Mouse (Mus musculus) gastrocnemius, adult 8-10 months (tissue): Measurements from ENCODE around the gene Triml1. TPM values are rescaled to one million over a fixed set of nuclear protein-coding genes. Genes with fewer than 3 reads are reported as not detected.

Source experiments
- DNase-seq, 2 experiments: peaks; one replicate each; pipeline ENCODE4 v3.0.0; 2022; ENCODE audit warnings: low spot score in 2 of 2
- total RNA-seq, 4 experiments: library from RNA; stranded (reverse); gene quantifications; 2 replicates each; pipeline ENCODE4 v1.2.4; 2022

Triml1 gene
- total RNA-seq, result not detected

GRCm38 (mm10) chr8:43141386-43141785 lies at the start of gene Triml1:
Gene Triml1, minus strand, starts transcription at chr8:43141486.
- no peak for DNase-seq

GRCm38 (mm10) chr8:43182281-43182680 lies 41.0 kb upstream of the Triml1 start:
- DNase-seq, result no peak

- DNase-seq, result no peak
Observed at GRCm38 (mm10) chr8:43180054-43180690, 38.9 kb upstream of the Triml1 start, which contains the start of gene Triml2. Gene Triml2, plus strand, starts transcription at chr8:43180541.

- no peak for DNase-seq
Observed at GRCm38 (mm10) chr8:43179189-43179588, 37.9 kb upstream of the Triml1 start.

DNA sequence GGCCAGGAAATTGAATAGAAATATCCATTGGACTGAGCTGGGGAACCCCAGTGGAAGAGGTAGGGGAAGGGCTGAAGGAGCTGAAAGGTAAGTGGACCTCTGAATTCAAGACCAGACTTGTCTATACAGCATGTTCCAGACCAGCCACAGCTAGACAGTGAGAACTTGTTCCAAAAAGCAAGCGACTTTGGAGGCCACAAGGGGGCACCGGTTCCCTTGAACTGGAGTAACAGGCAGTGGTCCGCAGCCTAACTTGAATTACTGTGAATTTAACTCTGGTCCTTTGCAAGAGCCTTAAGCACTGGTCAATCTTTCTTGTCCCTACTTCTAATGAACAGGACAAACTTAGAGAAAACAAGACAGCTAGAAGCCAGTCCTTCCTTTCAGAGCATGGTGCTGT lies 37.0 kb upstream of the Triml1 start:
- no peak for DNase-seq

DNA sequence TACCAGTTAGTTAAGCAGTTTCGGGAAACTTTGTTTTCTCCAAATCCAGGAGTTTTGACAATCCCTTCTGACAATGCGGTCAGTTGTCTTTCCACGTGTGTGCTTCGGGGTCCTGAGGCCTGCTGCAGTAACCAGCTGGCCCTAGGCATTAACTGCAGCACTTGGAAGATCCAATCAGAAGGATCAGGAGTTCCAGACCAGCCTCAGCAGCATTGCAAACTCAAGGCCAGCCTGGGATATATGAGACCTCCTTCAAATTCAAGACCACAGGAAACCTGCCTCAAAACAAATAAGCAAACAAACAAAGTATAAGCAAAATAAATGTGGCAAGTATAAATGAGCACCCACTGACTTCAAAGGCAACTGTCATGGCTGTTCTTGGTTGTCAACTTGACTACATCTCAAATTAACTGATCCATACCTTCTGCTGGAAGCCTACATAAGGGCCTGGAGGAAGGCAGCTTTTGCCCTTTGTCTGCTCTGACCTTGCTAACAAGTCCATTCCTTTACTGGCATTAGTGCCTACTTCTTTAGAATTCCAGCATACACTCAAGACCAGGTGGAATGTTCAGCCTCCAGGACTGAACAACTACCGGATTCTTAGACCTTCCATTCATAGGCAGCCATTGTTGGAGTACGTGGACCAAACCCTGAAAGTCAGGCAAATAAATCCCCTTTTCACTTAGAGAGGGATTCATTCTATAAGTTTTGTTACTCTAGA lies 35.6 kb upstream of the Triml1 start:
- DNase-seq, result no peak

- no peak for DNase-seq
Observed at GRCm38 (mm10) chr8:43169249-43169755, 28.0 kb upstream of the Triml1 start.

DNA sequence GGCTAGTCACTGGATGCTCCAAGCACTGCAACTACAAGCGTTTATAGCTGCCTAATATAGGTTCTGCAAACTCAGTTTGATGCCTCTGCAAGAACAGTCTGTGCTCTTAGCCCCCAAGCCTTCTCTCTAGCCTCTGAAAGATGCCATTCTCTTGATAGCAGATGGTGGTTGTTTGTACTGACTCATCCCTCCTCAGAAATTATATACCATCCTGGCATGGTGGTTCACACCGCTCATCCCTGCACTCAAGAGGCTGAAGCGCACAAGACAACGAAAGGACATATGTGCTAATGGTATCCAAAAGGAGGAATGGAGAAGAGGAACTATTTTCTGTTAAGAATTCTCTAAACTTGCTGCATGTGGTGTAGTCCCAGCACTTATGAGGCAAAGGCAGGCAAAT lies 26.8 kb upstream of the Triml1 start:
- no peak for DNase-seq

- DNase-seq, result no peak
Observed at GRCm38 (mm10) chr8:43164453-43164852, 23.2 kb upstream of the Triml1 start.

DNA sequence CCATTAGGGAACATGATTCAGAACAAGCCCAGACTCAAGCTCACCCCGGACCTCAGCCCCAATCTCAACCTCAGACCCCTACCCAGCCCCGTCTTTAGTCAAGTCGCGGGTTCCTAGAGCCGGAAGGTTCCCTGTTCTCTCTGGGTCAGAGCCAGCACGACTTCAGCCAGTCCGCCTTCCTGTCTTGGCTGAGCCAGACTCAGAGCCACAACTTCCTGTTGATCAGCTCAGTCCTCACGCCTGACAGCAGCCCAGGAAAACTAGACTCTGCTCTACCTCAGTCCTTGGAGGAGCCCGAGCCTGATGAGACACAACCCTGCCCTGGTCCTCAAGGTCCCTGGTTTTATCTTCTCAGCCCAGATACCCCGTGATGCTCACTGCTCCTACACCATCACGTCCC lies 22.0 kb upstream of the Triml1 start:
- DNase-seq, result no peak

DNA sequence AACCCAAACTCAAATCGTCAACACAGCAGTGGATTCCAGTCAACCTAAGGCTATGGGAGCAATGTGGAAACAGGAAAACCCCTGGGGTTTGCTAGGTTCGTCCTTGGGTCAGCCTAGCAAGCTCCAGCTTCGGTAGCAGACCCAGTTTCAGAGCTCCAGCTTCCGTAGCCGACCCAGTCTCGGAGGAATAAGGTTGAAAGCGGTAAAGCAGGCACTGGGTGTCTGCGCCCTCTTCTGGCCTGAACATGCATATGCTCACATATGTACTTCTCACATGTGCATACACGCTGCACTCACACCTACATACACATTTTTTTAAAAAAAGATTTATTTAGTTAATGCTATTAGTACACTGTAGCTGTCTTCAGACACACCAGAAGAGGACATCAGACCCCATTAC lies 8.0 kb upstream of the Triml1 start:
- no peak for DNase-seq

- no peak for DNase-seq
Observed at GRCm38 (mm10) chr8:43111205-43111827, 30.0 kb downstream of the Triml1 start.

Other genes starting within 250 kb of the Triml1 start
- gene Triml2, start 39.1 kb upstream of the Triml1 start, total RNA-seq, result not detected
- gene Zfp42, start 165.5 kb upstream of the Triml1 start, total RNA-seq, result not detected